Mouse (Mus musculus) gastrocnemius, postnatal 36 days (tissue): Measurements from ENCODE around the gene Arhgef10l. TPM values are rescaled to one million over a fixed set of nuclear protein-coding genes. Genes with fewer than 3 reads are reported as not detected.

Source experiments
- DNase-seq, 2 experiments: peaks; one replicate each; pipeline ENCODE4 v3.0.0; 2022
- intact Hi-C: fragments of 180-260 bp; cut with DNase I; formaldehyde crosslinking; loops from one replicate; pipeline ENCODE4 v1.15.1; 2025
- long read RNA-seq, 2 experiments: library from polyadenylated mRNA; stranded (forward); transcript quantifications; one replicate each; pipeline ENCODE4 v2.0.0; 2021
- total RNA-seq, 2 experiments: library from RNA; stranded (reverse); gene quantifications; 2 replicates each; pipeline ENCODE4 v1.2.3; 2021

The Arhgef10l gene
- 10 to 100 TPM; 39.0 to 49.9 TPM for total RNA-seq
- long read RNA-seq, experiment 1, partial matches to known transcripts = 9 of 35 reads
- long read RNA-seq, experiment 1, other reads (novel, unspliced or antisense) = 26 of 35 reads
- long read RNA-seq, experiment 2, partial matches to known transcripts = 15 of 52 reads
- long read RNA-seq, experiment 2, other reads (novel, unspliced or antisense) = 37 of 52 reads

GRCm38 (mm10) chr4:140665760-140666159 lies at the start of gene Arhgef10l:
Arhgef10l (minus strand) TSS chr4:140666012.
- DNase-seq = no peak
- intact Hi-C loops = no loop called here

- no peak for DNase-seq
- intact Hi-C loops = no loop called here
These were observed 48.8 kb upstream of the Arhgef10l start for GRCm38 (mm10) chr4:140714586-140714985.

DNA sequence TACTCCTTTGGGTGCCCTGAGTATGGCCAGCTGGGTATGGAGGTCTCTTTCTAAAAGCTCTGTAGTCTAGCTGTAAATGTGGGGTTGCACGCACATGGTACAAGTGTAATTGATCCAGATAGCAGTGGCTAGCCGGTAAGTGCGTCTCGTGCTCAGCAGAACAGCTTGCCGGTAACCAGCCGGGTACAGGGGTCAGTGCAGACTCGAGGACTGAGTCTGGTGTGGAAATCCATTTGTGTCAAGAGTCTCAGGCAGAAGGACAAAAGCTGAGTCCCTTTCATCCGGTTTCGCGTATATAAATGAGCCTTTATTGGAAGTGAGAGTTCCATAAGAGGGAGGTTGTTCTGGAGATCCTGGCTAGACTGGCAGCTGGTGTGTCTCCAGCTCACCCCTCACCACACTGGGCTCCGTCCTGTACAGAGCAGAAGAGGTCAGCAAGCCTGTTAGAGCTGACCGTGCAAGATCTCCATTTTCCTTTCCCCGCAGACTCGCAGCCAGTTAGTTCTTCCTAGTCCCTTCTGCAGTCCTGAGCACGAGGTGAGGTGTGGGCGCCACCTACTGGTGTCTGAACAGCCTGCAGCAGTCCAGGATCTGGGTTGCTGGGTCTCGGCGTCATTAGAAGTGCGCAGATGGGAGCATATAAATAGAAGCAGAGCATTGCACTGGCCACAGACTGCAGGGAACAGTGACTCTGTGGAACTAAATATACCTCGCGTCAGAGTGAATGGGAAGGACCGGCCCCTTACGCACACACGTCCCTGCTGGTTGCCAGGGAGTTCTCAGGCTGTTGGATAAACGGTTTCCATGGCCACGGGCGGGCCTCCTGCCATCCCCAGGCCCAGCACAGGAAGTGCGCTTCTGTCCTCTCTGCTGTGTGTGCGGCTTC lies 47.9 kb upstream of the Arhgef10l start:
- intact Hi-C loops = loop anchor here (1.0 kb wide), 1 partner anchor 34 kb away; no protein-coding TSS in a partner anchor
- peak; percentile 90 to 91 for DNase-seq

DNA sequence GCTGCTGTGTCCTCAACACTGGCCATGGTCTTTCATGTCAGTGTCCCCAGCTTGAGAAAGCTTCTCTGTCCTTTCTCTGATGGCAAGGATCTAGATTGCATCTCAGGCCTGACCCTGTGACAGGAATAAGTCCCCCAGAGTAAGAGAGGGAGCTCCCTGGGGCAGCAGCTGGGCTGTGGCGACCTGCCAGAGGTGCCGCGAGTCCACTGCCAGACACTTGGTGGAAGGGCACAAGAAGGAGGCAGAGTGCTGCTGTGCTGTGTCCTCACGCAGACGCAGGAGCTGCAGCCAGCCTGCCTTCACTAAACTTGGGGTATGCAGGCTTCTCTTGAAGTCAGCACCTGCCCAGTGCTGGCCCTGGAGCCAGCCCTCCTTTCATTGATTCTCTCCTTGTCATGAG lies 45.5 kb upstream of the Arhgef10l start:
- intact Hi-C loops = no loop called here
- peak in 1 of 2 experiments; percentile 48 for DNase-seq

DNA sequence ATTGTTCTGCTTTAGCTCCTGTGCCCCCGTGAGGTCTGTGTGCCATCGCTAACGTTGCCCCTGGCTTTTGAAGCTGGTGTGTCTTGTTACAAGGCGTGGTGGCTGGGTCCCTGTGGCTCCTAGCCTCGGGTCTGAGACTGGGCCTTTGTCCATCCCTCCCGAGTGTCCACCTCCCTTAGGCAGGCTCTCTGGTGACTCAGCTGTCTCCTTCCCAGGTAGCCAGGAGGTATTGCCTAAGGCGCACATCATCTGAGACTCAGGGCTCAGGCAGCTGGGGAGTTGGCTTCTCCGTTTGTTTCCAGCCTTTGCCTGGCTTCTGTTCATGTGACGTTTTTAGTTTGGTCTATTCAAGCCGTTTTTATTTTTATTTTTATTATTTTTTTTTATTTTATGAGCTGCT lies 45.0 kb upstream of the Arhgef10l start:
- DNase-seq = no peak
- intact Hi-C loops = no loop called here

- intact Hi-C loops = no loop called here
- DNase-seq = no peak
These were observed 43.8 kb upstream of the Arhgef10l start for GRCm38 (mm10) chr4:140709617-140710016.

DNA sequence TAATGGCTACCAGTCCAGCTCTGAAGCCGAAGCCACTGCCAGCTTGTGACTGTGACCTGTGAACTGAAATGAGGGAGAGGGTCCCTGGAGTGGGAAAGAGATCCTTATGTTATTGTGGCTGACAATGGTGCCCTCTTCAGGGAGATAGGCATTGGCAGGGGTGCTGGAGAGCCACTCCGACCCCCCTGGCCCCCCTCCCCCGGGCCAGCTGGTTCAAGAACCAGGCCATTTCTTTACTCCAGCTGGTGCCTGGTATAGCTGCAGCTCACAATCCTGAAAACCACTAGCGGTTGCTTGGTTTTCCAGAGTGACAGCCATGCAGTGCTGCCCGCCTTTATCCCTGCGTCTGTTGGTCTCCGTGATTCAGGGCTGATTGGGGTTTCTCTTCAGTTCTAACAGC lies 43.3 kb upstream of the Arhgef10l start:
- intact Hi-C loops = no loop called here
- DNase-seq = no peak

- no peak for DNase-seq
- intact Hi-C loops = no loop called here
These were observed 42.6 kb upstream of the Arhgef10l start for GRCm38 (mm10) chr4:140708297-140708927.

GRCm38 (mm10) chr4:140707615-140708014 lies 41.8 kb upstream of the Arhgef10l start:
- intact Hi-C loops = no loop called here
- no peak for DNase-seq

GRCm38 (mm10) chr4:140704166-140704565 lies 38.4 kb upstream of the Arhgef10l start:
- no peak for DNase-seq
- intact Hi-C loops = no loop called here

- no peak for DNase-seq
- intact Hi-C loops = no loop called here
These were observed 37.8 kb upstream of the Arhgef10l start for GRCm38 (mm10) chr4:140703636-140704035.

- intact Hi-C loops = no loop called here
- DNase-seq = peak; percentile 80 to 81
These were observed 37.0 kb upstream of the Arhgef10l start for GRCm38 (mm10) chr4:140702611-140703327.

GRCm38 (mm10) chr4:140701716-140702561 lies 36.1 kb upstream of the Arhgef10l start:
- DNase-seq = no peak
- intact Hi-C loops = no loop called here

GRCm38 (mm10) chr4:140701049-140701715 lies 35.4 kb upstream of the Arhgef10l start:
- intact Hi-C loops = no loop called here
- DNase-seq = peak; percentile 74 to 76

GRCm38 (mm10) chr4:140700269-140701018 lies 34.6 kb upstream of the Arhgef10l start, which contains the start of gene Rcc2:
Rcc2 (plus strand) TSS chr4:140700541.
- intact Hi-C loops = no loop called here

GRCm38 (mm10) chr4:140699441-140700127 lies 33.8 kb upstream of the Arhgef10l start:
- DNase-seq = peak; percentile 47 to 56
- intact Hi-C loops = no loop called here

More at GRCm38 (mm10) chr4:140700269-140701018, 34.6 kb upstream of the Arhgef10l start, which contains the start of gene Rcc2:
- DNase-seq = no peak

- DNase-seq = no peak
- intact Hi-C loops = no loop called here
These were observed 30.1 kb upstream of the Arhgef10l start for GRCm38 (mm10) chr4:140695675-140696585.
